Mouse (Mus musculus) gastrocnemius, postnatal 10 days (tissue): Measurements from ENCODE around the gene Urad. TPM values are rescaled to one million over a fixed set of nuclear protein-coding genes. Genes with fewer than 3 reads are reported as not detected.

Experiments used
- DNase-seq: peaks from one replicate; pipeline ENCODE4 v3.0.0; 2021; ENCODE audit warnings: mixed read lengths
- microRNA-seq, 2 experiments: library from miRNA; unstranded; fragments of <30 nt; microRNA quantifications; one replicate each; pipeline ENCODE4 v1.2.0; 2021
- total RNA-seq, 2 experiments: library from RNA; stranded (reverse); gene quantifications; 2 replicates each; pipeline ENCODE4 v1.2.3; 2021

The Urad gene
- total RNA-seq, 2 experiments from 2014 or later = not detected

- DNase-seq = no peak
Observed at GRCm38 (mm10) chr5:147268728-147269127, 53.5 kb downstream of the Urad start.

GRCm38 (mm10) chr5:147267434-147267833 lies 54.8 kb downstream of the Urad start:
- DNase-seq = no peak

Small RNA genes within 50 kb of the gene (microRNA-seq; reads per million reads assigned to microRNA genes)
- gene Mir7k = 0 reads per million in 2 experiments

Other genes starting within 250 kb of the Urad start
- gene Lnx2, start 245.9 kb downstream of the Urad start, total RNA-seq = 1 to 10 TPM; 6.7 to 7.4 TPM
- 100 to 1,000 TPM; 103 to 116 TPM for gene Polr1d, start 245.4 kb downstream of the Urad start, total RNA-seq
- gene Gsx1, start 133.7 kb downstream of the Urad start, total RNA-seq = not detected
- not detected for gene Pdx1, start 52.5 kb downstream of the Urad start, total RNA-seq
- gene Cdx2, start 15.2 kb downstream of the Urad start, total RNA-seq = not detected
- gene Flt3, start 78.0 kb upstream of the Urad start, total RNA-seq = under 1 TPM in 1 of 2 experiments, not detected in 1; 0.16 TPM
- gene Pan3, start 107.7 kb upstream of the Urad start, total RNA-seq = 10 to 100 TPM; 35.7 to 48.3 TPM